Mouse (Mus musculus) cerebellum, postnatal 14 days (tissue): ENCODE data around the gene Ino80e.

Experiments
- DNase-seq, 2 experiments: peaks; one replicate each; pipeline ENCODE4 v3.0.0; 2021; ENCODE audit warnings: mixed read lengths in 2 of 2

Gene Ino80e

GRCm38 (mm10) chr7:126855641-126856040, 6.5 kb downstream of the Ino80e start:
- peak; percentile 58 to 59 for DNase-seq

- peak in 1 of 2 experiments; percentile 17 for DNase-seq
Observed at GRCm38 (mm10) chr7:126853454-126853853, 8.7 kb downstream of the Ino80e start.

- DNase-seq = no peak
Observed at GRCm38 (mm10) chr7:126851192-126851591, 11.0 kb downstream of the Ino80e start.

- DNase-seq = no peak
Observed at GRCm38 (mm10) chr7:126850161-126850560, 12.0 kb downstream of the Ino80e start.

- peak in 1 of 2 experiments; percentile 31 for DNase-seq
Observed at GRCm38 (mm10) chr7:126848794-126849193, 13.4 kb downstream of the Ino80e start.

GRCm38 (mm10) chr7:126847421-126848398, 14.5 kb downstream of the Ino80e start:
- peak in 1 of 2 experiments; percentile 56 for DNase-seq

GRCm38 (mm10) chr7:126847116-126847420, 15.1 kb downstream of the Ino80e start, which contains the start of gene Doc2a:
TSS of gene Doc2a (plus strand) at chr7:126847416.
- peak in 1 of 2 experiments; percentile 10 for DNase-seq

GRCm38 (mm10) chr7:126845516-126845915, 16.7 kb downstream of the Ino80e start:
- DNase-seq = no peak

- DNase-seq = no peak
Observed at GRCm38 (mm10) chr7:126843276-126843675, 18.9 kb downstream of the Ino80e start.

- DNase-seq = no peak
Observed at GRCm38 (mm10) chr7:126833294-126833693, 28.9 kb downstream of the Ino80e start.

GRCm38 (mm10) chr7:126832036-126832598, 30.1 kb downstream of the Ino80e start:
- DNase-seq = peak; percentile 91 to 94

- no peak for DNase-seq
Observed at GRCm38 (mm10) chr7:126831539-126831938, 30.6 kb downstream of the Ino80e start, which contains the start of gene 4930451I11Rik. TSS of gene 4930451I11Rik (minus strand) at chr7:126831639.

GRCm38 (mm10) chr7:126825952-126826351, 36.2 kb downstream of the Ino80e start:
- no peak for DNase-seq

GRCm38 (mm10) chr7:126825403-126825802, 36.8 kb downstream of the Ino80e start:
- DNase-seq = peak in 1 of 2 experiments; percentile 22

- peak; percentile 46 to 48 for DNase-seq
Observed at GRCm38 (mm10) chr7:126823940-126824339, 38.2 kb downstream of the Ino80e start.

- DNase-seq = peak; percentile 76 to 85
Observed at GRCm38 (mm10) chr7:126823202-126823711, 38.9 kb downstream of the Ino80e start.

- peak; percentile 61 to 68 for DNase-seq
Observed at GRCm38 (mm10) chr7:126822741-126823140, 39.4 kb downstream of the Ino80e start.

- peak; percentile 95 to 96 for DNase-seq
Observed at GRCm38 (mm10) chr7:126821835-126822511, 40.2 kb downstream of the Ino80e start.

GRCm38 (mm10) chr7:126818818-126819217, 43.4 kb downstream of the Ino80e start:
- DNase-seq = no peak

GRCm38 (mm10) chr7:126817595-126817994, 44.6 kb downstream of the Ino80e start:
- DNase-seq = no peak

GRCm38 (mm10) chr7:126816494-126816893, 45.7 kb downstream of the Ino80e start:
- no peak for DNase-seq

- DNase-seq = no peak
Observed at GRCm38 (mm10) chr7:126815726-126816222, 46.4 kb downstream of the Ino80e start.
